Mouse (Mus musculus) heart, postnatal 25 days (tissue): ENCODE measurements around the gene Krt10. TPM values are rescaled to one million over a fixed set of nuclear protein-coding genes. Genes with fewer than 3 reads are reported as not detected.

Experiments
- DNase-seq: peaks from one replicate; pipeline ENCODE4 v3.0.0; 2022; ENCODE audit warnings: low spot score
- intact Hi-C: fragments of 180-260 bp; cut with DNase I; formaldehyde crosslinking; loops from one replicate; pipeline ENCODE4 v1.15.1; 2025
- total RNA-seq, 2 experiments: library from RNA; stranded (reverse); gene quantifications; 2 replicates each; pipeline ENCODE4 v1.2.3; 2021

Krt10 gene
- 1 to 10 TPM; 5.3 to 5.5 TPM for total RNA-seq

DNA sequence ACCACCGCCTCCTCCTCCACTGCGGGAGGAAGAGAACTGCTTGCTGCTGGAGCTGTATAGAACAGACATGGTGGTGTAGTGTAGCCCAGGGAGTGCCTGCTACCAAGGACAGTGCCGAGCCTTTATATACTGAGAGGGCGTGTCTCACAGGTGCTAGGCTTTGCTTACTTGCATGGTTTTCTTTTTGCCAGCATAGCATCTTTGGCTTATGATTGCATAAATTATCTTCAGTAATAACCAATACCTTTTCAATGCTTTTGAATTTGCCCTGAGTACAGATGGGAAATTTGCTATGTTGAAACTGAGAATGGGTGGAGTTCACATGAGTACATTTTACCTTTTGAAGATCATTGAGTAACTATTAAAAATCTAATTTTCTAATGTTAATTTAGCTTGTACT, at the start of gene Krt10:
Gene Krt10, minus strand, starts transcription at position 101 of the 400 bp plus-strand sequence.
- no peak for DNase-seq
- intact Hi-C loops: no loop called here

DNA sequence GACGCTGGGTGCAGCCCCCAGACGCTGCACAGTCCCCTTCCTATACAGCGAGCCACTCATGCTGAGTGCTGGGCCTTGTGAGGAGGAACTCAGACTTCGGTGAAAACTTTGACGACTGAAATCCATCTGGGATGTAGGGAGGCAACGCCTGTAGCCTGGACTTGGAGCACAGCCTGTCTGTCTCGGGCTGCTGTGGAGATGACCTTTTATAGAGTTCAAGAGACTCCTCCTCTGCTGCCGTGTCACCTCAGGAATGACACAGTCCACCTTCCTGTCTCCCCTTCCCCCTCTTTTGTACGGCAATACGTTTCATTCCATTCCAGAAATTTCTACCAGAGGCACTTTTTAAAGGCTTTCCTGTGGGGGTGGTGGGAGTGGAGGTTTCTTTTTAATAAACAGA, 48.8 kb upstream of the Krt10 start, which contains the start of gene Krt20:
Gene Krt20, minus strand, starts transcription at position 179 of the 400 bp plus-strand sequence.
- no peak for DNase-seq
- intact Hi-C loops: no loop called here

- intact Hi-C loops: no loop called here
- no peak for DNase-seq
These were observed 47.5 kb upstream of the Krt10 start for GRCm38 (mm10) chr11:99436625-99437024.

GRCm38 (mm10) chr11:99430670-99431069, 41.5 kb upstream of the Krt10 start:
- intact Hi-C loops: no loop called here
- DNase-seq: no peak

DNA sequence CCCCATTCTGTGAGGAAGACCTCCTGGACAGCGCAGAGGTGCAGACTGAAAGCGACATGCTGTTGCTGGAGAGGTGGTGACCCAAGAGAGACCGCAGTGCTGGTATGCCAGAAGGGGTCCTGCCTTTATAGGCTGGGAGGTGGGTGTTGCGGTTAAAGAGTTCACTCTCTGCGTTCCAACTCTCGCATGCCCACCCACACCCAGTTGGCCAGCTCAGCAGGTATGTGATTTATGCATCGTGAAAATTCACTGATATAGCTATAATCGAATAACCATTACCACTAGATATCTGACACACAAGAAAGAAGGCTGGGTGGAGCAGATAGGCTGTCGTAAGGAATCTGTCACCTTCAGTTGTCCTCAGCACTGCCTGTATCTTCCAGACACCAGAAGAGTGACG, 33.0 kb upstream of the Krt10 start, which contains the start of gene Krt12:
Gene Krt12, minus strand, starts transcription at position 101 of the 400 bp plus-strand sequence.
- intact Hi-C loops: no loop called here
- DNase-seq: no peak

DNA sequence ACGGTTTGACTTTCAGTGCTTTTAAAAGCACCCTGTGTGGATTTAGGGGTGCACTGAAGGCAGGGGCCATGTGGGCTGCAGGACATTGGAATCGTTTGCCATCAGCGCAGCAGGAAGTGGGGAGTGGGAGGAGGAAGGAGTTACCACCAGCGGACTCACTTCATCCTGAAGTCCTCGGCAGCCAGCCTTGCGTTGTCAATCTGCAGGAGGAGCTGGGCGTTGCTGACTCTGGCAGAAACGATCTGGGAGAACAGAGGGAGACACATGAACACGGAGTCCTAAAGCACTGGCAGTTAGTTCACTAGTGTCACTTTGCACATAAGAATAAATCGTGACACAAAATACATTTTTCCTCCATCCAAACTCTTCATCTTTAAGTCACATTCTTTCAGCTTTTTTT, 31.4 kb upstream of the Krt10 start:
- intact Hi-C loops: no loop called here
- DNase-seq: no peak

- DNase-seq: no peak
- intact Hi-C loops: no loop called here
These were observed 28.7 kb upstream of the Krt10 start for GRCm38 (mm10) chr11:99417819-99418218.

DNA sequence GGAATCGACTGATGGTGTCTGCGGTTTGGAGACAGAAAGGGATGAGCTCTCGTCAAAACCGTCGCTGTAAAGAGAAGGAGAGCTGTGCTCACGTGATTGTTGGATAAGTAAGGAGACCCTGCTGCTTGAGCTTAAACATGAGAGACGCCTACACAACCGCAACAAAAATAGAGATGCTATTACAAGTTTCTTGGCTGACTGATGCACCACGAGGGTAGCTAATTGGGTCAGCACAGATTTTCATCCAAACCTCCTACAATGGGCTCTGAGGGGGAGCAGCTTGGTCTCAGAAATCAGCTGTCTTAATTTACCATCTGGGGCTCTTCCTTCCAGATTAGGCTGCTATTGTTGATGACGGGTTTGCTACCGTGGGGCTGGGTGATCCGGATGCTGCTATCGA, 27.7 kb upstream of the Krt10 start:
- intact Hi-C loops: no loop called here
- no peak for DNase-seq

DNA sequence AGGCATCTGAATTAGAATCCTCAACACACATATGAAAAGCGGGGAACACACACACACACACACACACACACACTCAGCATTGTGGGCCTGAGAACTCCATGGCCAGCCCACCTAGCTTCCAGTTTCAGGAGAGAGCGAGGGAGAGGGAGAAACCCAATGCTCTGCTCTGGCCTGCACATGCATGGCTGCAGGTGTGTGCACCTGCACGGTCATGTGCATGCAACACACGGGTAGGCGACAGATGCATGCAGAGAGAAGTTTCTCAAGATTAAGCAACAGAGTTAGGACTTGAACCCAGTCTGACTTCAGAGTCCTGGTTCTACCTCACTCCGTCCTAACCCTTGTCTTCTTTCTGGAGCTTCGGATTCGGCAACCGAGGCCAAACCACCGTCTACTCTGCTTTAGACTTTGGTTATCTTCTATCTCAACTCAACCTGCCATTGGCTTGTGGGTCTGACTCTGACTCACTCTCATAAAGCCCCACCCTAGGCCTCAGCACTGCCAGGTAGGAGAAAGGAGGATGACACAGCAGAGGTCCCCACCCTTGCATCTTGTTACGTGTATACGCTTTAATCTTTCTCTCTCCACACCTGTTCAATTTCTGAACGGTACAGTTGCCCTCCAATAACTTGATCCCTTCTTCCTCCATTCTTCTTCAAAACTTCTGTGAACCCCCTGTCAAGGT, 25.4 kb upstream of the Krt10 start:
- intact Hi-C loops: loop anchor here (5.0 kb wide), 1 partner anchor 48 kb away; no protein-coding TSS in a partner anchor
- no peak for DNase-seq

DNA sequence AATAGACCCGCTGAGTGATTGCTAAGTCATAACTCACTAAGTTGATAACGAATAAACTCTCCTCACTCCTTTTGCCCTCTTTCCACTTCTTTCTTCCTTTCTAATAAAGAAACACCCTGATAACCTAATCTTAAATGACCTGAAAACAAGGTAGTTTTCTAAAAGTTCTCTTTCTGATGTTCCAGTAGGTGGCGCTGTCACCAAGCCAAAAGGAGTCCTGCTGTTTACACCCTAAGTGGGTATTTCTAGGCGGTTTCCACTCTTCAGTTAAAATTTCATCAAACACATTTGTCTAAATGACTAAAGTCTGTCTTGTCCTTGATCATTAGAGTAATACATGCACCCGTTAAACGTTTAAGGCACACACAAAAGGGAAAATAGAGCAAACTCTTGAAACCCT, 24.1 kb upstream of the Krt10 start:
- intact Hi-C loops: loop anchor here (5.0 kb wide), 1 partner anchor 49 kb away; no protein-coding TSS in a partner anchor
- DNase-seq: no peak

GRCm38 (mm10) chr11:99406186-99406585, 17.0 kb upstream of the Krt10 start:
- no peak for DNase-seq
- intact Hi-C loops: no loop called here

GRCm38 (mm10) chr11:99399956-99400549, 10.9 kb upstream of the Krt10 start:
- intact Hi-C loops: no loop called here
- DNase-seq: no peak

GRCm38 (mm10) chr11:99398832-99399231, 9.7 kb upstream of the Krt10 start:
- intact Hi-C loops: no loop called here
- DNase-seq: no peak

- intact Hi-C loops: no loop called here
- DNase-seq: no peak
These were observed 8.9 kb upstream of the Krt10 start for GRCm38 (mm10) chr11:99398084-99398483.

DNA sequence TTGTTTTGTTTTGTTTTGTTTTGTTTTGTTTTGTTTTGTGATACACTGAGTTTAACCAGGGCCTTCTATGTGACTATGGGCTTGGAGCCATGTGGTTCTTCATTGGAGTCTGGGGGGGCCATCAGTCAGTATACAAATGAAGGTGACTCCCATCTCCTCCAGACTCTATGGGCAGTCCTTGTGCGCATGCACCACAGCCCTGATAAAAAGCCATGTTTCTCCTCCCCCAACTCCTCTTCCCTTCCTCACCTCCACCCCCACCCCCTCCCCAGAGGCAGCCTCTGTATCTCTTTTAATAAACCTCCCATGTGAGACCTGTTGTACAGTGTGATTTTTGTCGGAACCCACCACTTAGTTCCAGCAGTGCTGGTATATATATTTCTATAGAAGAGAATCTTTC, 7.5 kb upstream of the Krt10 start:
- intact Hi-C loops: no loop called here

DNA sequence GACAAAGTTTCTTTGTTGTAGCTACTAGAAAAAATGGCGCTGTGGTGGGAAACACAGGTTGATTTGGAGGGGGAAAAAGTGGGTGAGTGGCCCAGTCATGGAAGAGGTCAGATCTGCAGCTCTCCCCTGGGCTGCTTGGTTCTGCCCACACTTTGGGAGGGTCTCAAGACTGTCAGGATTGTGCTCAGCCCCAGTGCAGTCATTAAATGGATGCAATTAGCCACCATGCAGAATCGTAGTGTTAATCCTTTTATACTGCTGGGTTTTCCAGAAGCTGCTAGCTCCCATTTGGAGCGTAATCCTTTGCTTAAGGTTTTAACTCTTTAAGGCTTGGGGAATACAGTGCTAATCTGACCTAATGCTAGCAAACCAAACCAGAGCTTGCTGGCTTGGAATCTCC, 6.9 kb upstream of the Krt10 start:
- DNase-seq: no peak
- intact Hi-C loops: no loop called here

More for the DNA sequence above, 7.5 kb upstream of the Krt10 start:
- DNase-seq: no peak

DNA sequence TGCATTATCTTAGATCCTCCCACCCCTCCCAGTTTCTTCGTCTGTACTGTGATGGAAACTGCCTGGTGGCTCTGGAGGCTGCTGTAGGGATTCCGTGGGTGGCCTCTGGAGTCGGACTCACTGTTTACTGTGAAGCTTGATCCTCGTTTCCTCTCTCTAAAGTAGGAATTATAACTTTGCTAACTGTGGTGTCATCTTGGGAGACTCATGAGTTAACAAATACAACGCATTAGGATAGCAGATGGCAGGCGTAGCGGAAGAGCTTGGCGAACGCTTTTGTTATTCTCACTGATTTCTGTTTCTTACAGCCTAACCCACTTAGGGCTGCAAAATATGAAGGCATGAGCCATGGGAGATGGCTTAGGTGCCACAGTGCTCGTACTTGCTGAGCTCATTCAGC, 3.3 kb upstream of the Krt10 start:
- intact Hi-C loops: no loop called here
- no peak for DNase-seq

GRCm38 (mm10) chr11:99391375-99391774, 2.2 kb upstream of the Krt10 start:
- no peak for DNase-seq
- intact Hi-C loops: no loop called here

DNA sequence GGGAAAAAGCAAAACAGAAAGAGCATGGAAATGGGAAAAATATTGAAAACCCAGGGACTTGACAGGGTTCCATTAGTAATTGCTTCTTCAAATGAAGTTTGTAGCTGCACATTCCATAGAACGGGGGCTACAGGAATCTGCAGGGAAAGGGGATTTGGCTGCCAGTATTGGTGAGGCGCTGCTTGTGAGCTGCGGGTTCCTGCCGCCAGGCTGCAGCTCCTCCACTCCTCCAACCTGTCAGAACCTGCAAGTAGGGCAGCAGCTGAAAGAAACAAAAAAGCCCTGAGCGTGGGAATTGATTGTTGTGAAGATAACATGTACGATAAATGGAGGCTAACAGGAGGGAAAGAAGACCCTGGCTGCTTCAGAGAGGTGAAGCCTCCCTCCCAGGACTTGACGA, 1.7 kb upstream of the Krt10 start:
- intact Hi-C loops: no loop called here
- no peak for DNase-seq

DNA sequence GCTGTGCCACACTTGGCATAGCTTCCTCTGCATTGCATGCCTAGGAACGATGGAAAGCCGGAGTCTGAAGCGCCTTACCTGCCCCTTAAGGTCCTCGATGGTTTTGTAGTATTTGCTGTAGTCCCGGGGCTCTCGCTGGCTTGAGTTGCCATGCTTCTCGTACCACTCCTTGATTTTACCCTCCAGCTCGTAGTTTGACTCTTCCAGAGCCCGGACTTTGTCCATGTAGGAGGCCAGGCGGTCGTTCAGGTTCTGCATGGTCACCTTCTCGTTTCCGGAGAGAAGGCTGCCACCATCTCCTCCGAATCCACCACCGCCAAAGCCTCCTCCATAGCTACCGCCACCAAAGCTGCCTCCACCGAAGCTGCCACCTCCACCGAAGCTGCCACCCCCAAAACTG, 503 bp downstream of the Krt10 start:
- no peak for DNase-seq
- intact Hi-C loops: no loop called here

- peak; percentile 85 for DNase-seq
- intact Hi-C loops: no loop called here
These were observed 3.1 kb downstream of the Krt10 start for GRCm38 (mm10) chr11:99385813-99386721.
